In the genomic region with DNA sequence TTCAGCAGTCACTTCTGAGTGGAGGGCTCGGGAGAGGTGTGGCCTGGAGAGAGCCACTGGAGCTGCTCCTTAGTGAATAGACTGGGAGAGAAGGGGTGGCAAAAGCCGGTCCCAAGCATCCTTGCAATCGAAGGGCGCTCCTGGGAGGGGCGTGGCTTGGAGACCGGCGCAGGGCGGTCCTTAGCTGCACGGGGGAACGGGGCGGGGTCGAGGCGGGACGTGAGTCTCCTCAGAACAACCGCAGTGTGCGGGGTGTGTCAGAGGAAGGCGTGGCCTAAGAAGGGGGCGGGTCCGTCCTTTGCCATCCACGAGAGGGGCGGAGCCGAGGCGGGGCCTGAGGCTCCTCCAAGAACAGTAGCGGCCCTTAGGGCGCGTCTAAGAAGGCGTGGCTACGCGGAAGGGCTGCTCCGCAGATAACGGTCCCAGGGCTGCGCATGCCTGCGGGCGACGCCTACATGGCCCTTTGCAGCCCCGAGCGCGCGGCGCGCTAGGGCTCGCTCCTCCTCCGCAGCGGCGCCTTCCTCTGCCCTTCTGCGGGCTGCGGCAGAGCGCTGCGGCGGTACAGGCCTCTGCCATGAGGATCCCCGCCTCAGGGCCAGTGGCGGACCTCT, we compare ENCODE assay signal across 7 mouse cellular contexts. TPM values are rescaled to one million over a fixed set of nuclear protein-coding genes. Genes with fewer than 3 reads are reported as not detected.
DNase-seq lines count a peak whose midpoint lies in the region; ATAC-seq and TF ChIP-seq lines count a peak whose summit lies in the region.

No protein-coding gene starts in this region.

- intact Hi-C loops in left cerebral cortex, postnatal 36 days (cut with DNase I), result loop anchor here (5.0 kb wide), 1 partner anchor 130 kb away; no protein-coding TSS in a partner anchor

- peak; percentile 100 for ATAC-seq in intestine, embryonic 16.5 days
- ATAC-seq in midbrain, embryonic 12.5 days (ENCODE audit: low FRiP score, low read depth), result peak; percentile 99

- no peak; the same call in 1 of the 2 replicates for TF ChIP-seq POLR2A in small intestine, adult 2 months (IDR thresholded peaks at IDR 0.05; ENCODE audit: low read depth, low read length)

- peak overlapping the region; percentile 71 for H3K9ac ChIP-seq in intestine, embryonic 16.5 days (ENCODE audit: low read depth, low read length)
- H3K9ac ChIP-seq in midbrain, embryonic 12.5 days (replicated peaks), result peak overlapping the region; percentile 86

- peak overlapping the region; percentile 90 for H3K4me2 ChIP-seq in intestine, embryonic 16.5 days (ENCODE audit: low read depth, low read length)
- H3K4me2 ChIP-seq in midbrain, embryonic 12.5 days (replicated peaks), result peak overlapping the region; percentile 60

- H3K27me3 ChIP-seq in intestine, embryonic 16.5 days (replicated peaks; ENCODE audit: control insufficient read depth, insufficient read depth, low read length), result no peaks in the 10 kb centered on the region
- peaks cover 9% of the 10 kb centered on the region; the same call in 1 of the 2 replicates for H3K27me3 ChIP-seq in midbrain, embryonic 12.5 days
- H3K27me3 ChIP-seq in small intestine, adult 2 months (ENCODE audit: control insufficient read depth, insufficient read depth, low read length), result no peaks in the 10 kb centered on the region

- no peak for TF ChIP-seq CTCF in small intestine, adult 2 months (IDR thresholded peaks at IDR 0.05; ENCODE audit: extremely low read depth, insufficient read length, insufficient replicate concordance, low read depth, low read length)

- H3K4me3 ChIP-seq in intestine, embryonic 16.5 days (ENCODE audit: low read length), result peak overlapping the region; percentile 64
- H3K4me3 ChIP-seq in midbrain, embryonic 12.5 days, result peak overlapping the region; percentile 83
- peak overlapping the region; percentile 74 for H3K4me3 ChIP-seq in small intestine, adult 2 months (ENCODE audit: low read depth, low read length)

- no peaks in the 10 kb centered on the region for H3K4me1 ChIP-seq in intestine, embryonic 16.5 days (ENCODE audit: control insufficient read depth, insufficient read depth, low read length)
- peaks cover 22% of the 10 kb centered on the region for H3K4me1 ChIP-seq in midbrain, embryonic 12.5 days
- peaks cover 3% of the 10 kb centered on the region for H3K4me1 ChIP-seq in small intestine, adult 2 months (ENCODE audit: control insufficient read depth, insufficient read depth, insufficient read length, low read length)

- no peaks in the 10 kb centered on the region for H3K9me3 ChIP-seq in intestine, embryonic 16.5 days (ENCODE audit: control insufficient read depth, low read length)
- H3K9me3 ChIP-seq in midbrain, embryonic 12.5 days, result no peaks in the 10 kb centered on the region

- 0% methylated on average over 52 of the region's 52 CpGs for WGBS in intestine, embryonic 16.5 days
- under 1% methylated on average over 52 of the region's 52 CpGs for WGBS in midbrain, embryonic 12.5 days
- under 1% methylated on average over 52 of the region's 52 CpGs for WGBS in small intestine, adult 2 months

- peak; percentile 100 for DNase-seq in adrenal gland, adult 2 months
- DNase-seq in embryo, embryonic 11.5 days (ENCODE audit: low read depth, low spot score), result peak; percentile 100
- peak; percentile 94 to 98 for DNase-seq in gastrocnemius, postnatal 4 days (ENCODE audit: low spot score in 2 of 2)
- peak; percentile 99 for DNase-seq in left cerebral cortex, postnatal 36 days (ENCODE audit: low spot score in 2 of 2)

- H3K27ac ChIP-seq in intestine, embryonic 16.5 days (ENCODE audit: low read length), result peak overlapping the region; percentile 82
- H3K27ac ChIP-seq in midbrain, embryonic 12.5 days (replicated peaks), result peak overlapping the region; percentile 94
- H3K27ac ChIP-seq in small intestine, adult 2 months (ENCODE audit: insufficient read depth, low read depth, low read length), result peak overlapping the region; percentile 9; the same call in 1 of the 2 replicates

- no peaks in the 10 kb centered on the region for H3K36me3 ChIP-seq in intestine, embryonic 16.5 days (ENCODE audit: control insufficient read depth, insufficient read depth, low read length)
- H3K36me3 ChIP-seq in midbrain, embryonic 12.5 days, result no peaks in the 10 kb centered on the region
- H3K36me3 ChIP-seq in small intestine, adult 2 months (ENCODE audit: control insufficient read depth, insufficient read depth, low read length), result no peaks in the 10 kb centered on the region

RNA-seq across cellular contexts. Expression of a gene that starts 34.4 kb away (rescaled TPM):
- total RNA-seq in adrenal gland, adult 2 months (2021), result 1 to 10 TPM; 6.0 to 6.4 TPM
- polyA plus RNA-seq in adrenal gland, adult 2 months (2012; rRNA removed), result 0.55 and 0.61 TPM in 2 replicates
- total RNA-seq in gastrocnemius, postnatal 4 days (2021), result 10 to 100 TPM; 36.6 to 41.3 TPM
- polyA plus RNA-seq in intestine, embryonic 16.5 days (2015; fragmentation: Nextera tagmentation; extraction: Ambion mirVana), result 1.1 TPM in 2 replicates
- 10 to 100 TPM; 59.9 to 62.8 TPM for total RNA-seq in left cerebral cortex, postnatal 36 days (2021)
- 7.5 TPM in 2 replicates for polyA plus RNA-seq in midbrain, embryonic 12.5 days (2016; fragmentation: Nextera tagmentation; extraction: Ambion mirVana)
- polyA plus RNA-seq in small intestine, adult 2 months (2012; rRNA removed), result 0.08 and 0.16 TPM in 2 replicates

Comparison
In these comparisons a context has a peak if more than half of its experiments do, and no peak if none do; other contexts are left out.
1. Peak in every context shown above with its lines: DNase-seq, ATAC-seq, H3K4me3 ChIP-seq and H3K27ac ChIP-seq.
2. H3K27ac ChIP-seq: peak in every context shown above with its lines; median percentile 94 in midbrain, embryonic 12.5 days; 82 in intestine, embryonic 16.5 days; 9 in small intestine, adult 2 months.